Mouse (Mus musculus): ENCODE data around the gene Fgf22.

- TF ChIP-seq MYOD1 (IDR thresholded peaks at IDR 0.05; ENCODE audit: control insufficient read depth, insufficient read length, low read depth) (no peak), CTCF (IDR thresholded peaks at IDR 0.05; ENCODE audit: control insufficient read depth, insufficient read depth, insufficient read length) (no peak)
Observed at GRCm38 (mm10) chr10:79740863-79741262, 14.0 kb upstream of the Fgf22 start.
